Mouse (Mus musculus) myocyte (in vitro differentiated cells): ENCODE data around the gene 1700020N01Rik. TPM values are rescaled to one million over a fixed set of nuclear protein-coding genes. Genes with fewer than 3 reads are reported as not detected.

Experiments used
- H3K27me3 ChIP-seq: one replicate; pipeline ENCODE4 v1.6.1; 2011; ENCODE audit not compliant: control insufficient read depth, insufficient read depth, insufficient read length
- H3K36me3 ChIP-seq: one replicate; pipeline ENCODE4 v1.6.1; 2011; ENCODE audit not compliant: control insufficient read depth, insufficient read depth
- H3K4me2 ChIP-seq: one replicate; pipeline ENCODE4 v1.6.1; 2011; ENCODE audit warnings: low read depth, control low read depth
- H3K4me3 ChIP-seq: one replicate; pipeline ENCODE4 v1.5.1; 2011; ENCODE audit warnings: mild to moderate bottlenecking, control low read depth, moderate library complexity
- H3K79me2 ChIP-seq: one replicate; pipeline ENCODE4 v1.6.1; 2011; ENCODE audit not compliant: control insufficient read depth, insufficient read depth
- H3ac ChIP-seq: one replicate; pipeline ENCODE4 v1.6.1; 2011; ENCODE audit not compliant: control insufficient read depth, insufficient read length
- CEBPB ChIP-seq: IDR thresholded peaks from 2 replicates; pipeline ENCODE4 v1.6.1; 2011; ENCODE audit warnings: mild to moderate bottlenecking, moderate library complexity; ENCODE audit not compliant: poor library complexity, insufficient read depth, severe bottlenecking
- E2F4 ChIP-seq: IDR thresholded peaks from one replicate; pipeline ENCODE4 v1.6.1; 2011; ENCODE audit warnings: mild to moderate bottlenecking, control low read depth, moderate library complexity; ENCODE audit not compliant: insufficient read depth
- MAX ChIP-seq: IDR thresholded peaks from one replicate; pipeline ENCODE4 v1.6.1; 2011; ENCODE audit warnings: low read depth, mild to moderate bottlenecking, control low read depth
- MYOD1 ChIP-seq, 3 experiments: IDR thresholded peaks; one replicate each; pipeline ENCODE4 v1.6.1; 2011; ENCODE audit warnings: control low read depth in 2 of 3, low read depth in 2 of 3, mild to moderate bottlenecking in 2 of 3, moderate library complexity in 1 of 3; ENCODE audit not compliant: insufficient read length in 2 of 3, control insufficient read depth in 1 of 3
- MYOG ChIP-seq, 3 experiments: IDR thresholded peaks; one replicate each; pipeline ENCODE4 v1.6.1; 2011; ENCODE audit warnings: control low read depth in 2 of 3, low read depth in 2 of 3, mild to moderate bottlenecking in 2 of 3; ENCODE audit not compliant: insufficient read length in 2 of 3, control insufficient read depth in 1 of 3, insufficient read depth in 1 of 3
- POLR2A ChIP-seq: IDR thresholded peaks from one replicate; pipeline ENCODE4 v1.6.1; 2011; ENCODE audit warnings: low read depth, mild to moderate bottlenecking, control low read depth, moderate library complexity; ENCODE audit not compliant: insufficient read length
- POLR2AphosphoS2 ChIP-seq: IDR thresholded peaks from one replicate; pipeline ENCODE4 v1.6.1; 2011; ENCODE audit warnings: low read depth, control low read depth; ENCODE audit not compliant: insufficient read length
- REST ChIP-seq: IDR thresholded peaks from one replicate; pipeline ENCODE4 v1.6.1; 2011; ENCODE audit warnings: mild to moderate bottlenecking, control low read depth, moderate library complexity; ENCODE audit not compliant: insufficient read depth, insufficient read length
- SRF ChIP-seq: IDR thresholded peaks from one replicate; pipeline ENCODE4 v1.6.1; 2011; ENCODE audit warnings: low read depth; ENCODE audit not compliant: control insufficient read depth, insufficient read length
- TCF12 ChIP-seq: IDR thresholded peaks from one replicate; pipeline ENCODE4 v1.6.1; 2011; ENCODE audit warnings: mild to moderate bottlenecking, control low read depth; ENCODE audit not compliant: poor library complexity, insufficient read depth, severe bottlenecking
- TCF3 ChIP-seq: IDR thresholded peaks from one replicate; pipeline ENCODE4 v1.6.1; 2011; ENCODE audit warnings: low read depth, control low read depth; ENCODE audit not compliant: insufficient read length
- USF1 ChIP-seq: IDR thresholded peaks from one replicate; pipeline ENCODE4 v1.6.1; 2011; ENCODE audit warnings: low read depth, mild to moderate bottlenecking, control low read depth, moderate library complexity
- polyA plus RNA-seq: library from polyadenylated mRNA; unstranded; fragments of >200 nt; fragmentation: generic; extraction: Trizol; gene quantifications from one replicate; pipeline ENCODE4 v1.2.1, GENCODE M21; 2012; ENCODE audit warnings: missing spikeins

The 1700020N01Rik gene
- polyA plus RNA-seq, 1 experiment = not detected

DNA sequence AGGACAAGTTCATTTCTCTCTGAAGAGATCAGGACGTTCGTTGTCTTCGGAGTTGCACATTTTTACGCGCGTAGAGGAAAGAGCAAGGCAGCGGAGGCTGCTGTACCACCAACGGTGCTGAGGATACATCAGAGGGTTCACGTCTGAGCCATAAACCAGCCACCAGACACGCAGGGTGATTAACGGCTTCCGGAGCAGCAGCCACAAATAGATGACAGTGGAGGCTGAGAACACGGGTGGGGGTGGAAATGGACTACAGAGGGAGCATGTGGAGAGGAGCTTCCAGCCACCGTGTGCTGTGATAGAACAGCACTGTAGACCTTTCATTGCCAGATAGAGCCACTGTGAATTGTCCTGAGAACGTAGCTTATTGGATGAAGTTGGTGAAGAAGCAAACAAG is 33.2 kb upstream of the 1700020N01Rik start:
- no peak overlapping the region for H3K4me3 ChIP-seq
- no peaks in the 10 kb centered on the region for H3K79me2 ChIP-seq
- H3K36me3 ChIP-seq = no peaks in the 10 kb centered on the region
- H3K4me2 ChIP-seq = no peak overlapping the region
- H3K27me3 ChIP-seq = no peaks in the 10 kb centered on the region
- H3ac ChIP-seq = no peak overlapping the region
- TF ChIP-seq MAX (no peak), TCF12 (no peak), MYOD1 (IDR thresholded peaks at IDR 0.05; ENCODE audit: control insufficient read depth in 1 of 3, insufficient read length in 2 of 3, low read depth in 2 of 3) (no peak)

DNA sequence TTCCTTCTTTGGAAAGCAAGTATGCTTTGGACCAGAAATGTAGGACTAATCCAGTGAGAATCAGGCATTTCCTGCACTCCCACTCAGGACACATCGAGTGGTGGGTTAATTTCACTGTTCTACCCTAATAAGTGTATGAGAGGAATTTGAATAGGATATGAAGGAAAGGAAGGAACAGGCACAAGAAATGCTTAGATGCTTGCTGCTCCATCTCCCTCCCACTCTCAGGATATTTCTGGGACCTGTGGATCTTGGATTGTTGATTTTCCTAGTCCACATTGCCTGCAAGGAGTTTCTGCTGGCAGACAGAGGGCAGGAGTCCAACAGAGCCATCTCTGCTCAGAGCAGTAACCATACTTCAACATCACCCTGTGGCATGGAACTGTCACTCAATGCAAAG is 31.8 kb upstream of the 1700020N01Rik start:
- TF ChIP-seq TCF12 = no peak
- TF ChIP-seq MYOD1 (IDR thresholded peaks at IDR 0.05; ENCODE audit: control insufficient read depth in 1 of 3, insufficient read length in 2 of 3, low read depth in 2 of 3) = no peak
- H3ac ChIP-seq = no peak overlapping the region
- no peaks in the 10 kb centered on the region for H3K36me3 ChIP-seq
- H3K4me2 ChIP-seq = no peak overlapping the region
- no peaks in the 10 kb centered on the region for H3K27me3 ChIP-seq
- no peak overlapping the region for H3K4me3 ChIP-seq
- no peaks in the 10 kb centered on the region for H3K79me2 ChIP-seq

DNA sequence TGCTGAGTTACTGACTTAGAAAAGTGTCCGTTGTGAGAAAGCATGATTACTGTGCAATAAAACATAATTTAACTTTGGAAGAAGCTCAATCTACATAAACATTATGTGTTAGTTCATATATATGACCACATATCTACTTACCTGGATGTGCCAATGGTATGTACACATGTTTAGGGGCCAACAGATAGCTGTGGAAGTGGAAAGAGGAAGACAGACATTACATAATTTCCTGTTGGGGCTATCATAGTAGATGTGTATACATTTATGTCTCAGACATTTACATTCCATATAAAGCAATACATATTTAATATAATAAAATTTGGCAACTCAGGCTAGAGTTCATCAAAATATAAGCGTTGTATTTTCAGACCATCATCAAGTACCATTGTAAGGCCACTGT is 29.5 kb upstream of the 1700020N01Rik start:
- Histone ChIP-seq H3K79me2 (no peaks in the 10 kb centered on the region), H3K27me3 (no peaks in the 10 kb centered on the region), H3K4me2 (no peak overlapping the region), H3K36me3 (no peaks in the 10 kb centered on the region), H3ac (no peak overlapping the region), H3K4me3 (no peak overlapping the region)
- TF ChIP-seq MYOG (IDR thresholded peaks at IDR 0.05; ENCODE audit: control insufficient read depth in 1 of 3, insufficient read depth in 1 of 3, insufficient read length in 2 of 3, low read depth in 2 of 3) (no peak), MAX (no peak), E2F4 (no peak), MYOD1 (IDR thresholded peaks at IDR 0.05; ENCODE audit: control insufficient read depth in 1 of 3, insufficient read length in 2 of 3, low read depth in 2 of 3) (no peak), REST (no peak), POLR2AphosphoS2 (no peak), POLR2A (no peak), CEBPB (no peak), USF1 (no peak), TCF12 (no peak), TCF3 (no peak), SRF (no peak)

DNA sequence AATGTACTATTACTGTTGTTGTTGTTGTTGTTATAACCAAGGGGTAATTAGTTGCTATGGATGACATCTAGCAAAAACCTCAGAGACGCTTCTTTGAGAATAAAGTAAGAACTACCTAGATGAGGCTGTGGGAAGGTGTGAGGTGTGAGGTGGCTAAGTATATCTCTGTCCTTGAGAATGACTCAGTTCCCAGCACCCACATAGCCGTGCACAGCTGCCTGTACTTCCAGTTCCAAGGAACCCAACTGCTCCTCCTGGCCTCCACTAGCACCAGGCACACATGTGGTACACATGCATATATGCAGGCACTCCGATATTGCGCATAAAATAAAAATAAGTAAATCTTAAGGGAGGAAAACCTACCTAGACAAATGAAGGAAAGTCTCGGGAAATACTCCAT is 28.8 kb upstream of the 1700020N01Rik start:
- Histone ChIP-seq H3K79me2 (no peaks in the 10 kb centered on the region), H3K36me3 (no peaks in the 10 kb centered on the region), H3ac (no peak overlapping the region), H3K4me2 (no peak overlapping the region), H3K27me3 (no peaks in the 10 kb centered on the region), H3K4me3 (no peak overlapping the region)
- TF ChIP-seq TCF12 = no peak

DNA sequence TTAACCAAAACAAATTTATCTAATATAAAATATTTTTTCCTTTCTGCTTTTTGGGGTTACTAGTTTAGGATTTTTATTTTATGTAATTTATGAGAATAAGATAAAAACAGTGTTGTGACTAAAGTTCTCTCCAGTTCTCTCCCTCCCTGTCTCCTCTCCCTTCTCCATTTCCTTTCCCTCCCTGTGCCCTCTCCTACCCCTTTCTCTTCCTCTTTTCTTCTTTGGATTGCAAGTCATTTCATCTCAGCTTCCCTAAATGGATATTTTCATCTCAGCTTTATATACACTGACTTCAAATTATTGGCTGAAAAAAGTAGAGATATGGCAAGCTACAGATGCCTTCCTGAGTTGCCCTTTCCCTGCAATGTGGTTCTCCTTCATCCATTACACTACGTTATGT is 26.9 kb upstream of the 1700020N01Rik start:
- TF ChIP-seq E2F4 (no peak), TCF3 (no peak), MYOG (IDR thresholded peaks at IDR 0.05; ENCODE audit: control insufficient read depth in 1 of 3, insufficient read depth in 1 of 3, insufficient read length in 2 of 3, low read depth in 2 of 3) (no peak), REST (no peak), SRF (no peak), POLR2AphosphoS2 (no peak), MAX (no peak), CEBPB (no peak), USF1 (no peak), TCF12 (no peak), POLR2A (no peak)
- H3K36me3 ChIP-seq = no peaks in the 10 kb centered on the region
- no peak overlapping the region for H3ac ChIP-seq
- no peak overlapping the region for H3K4me2 ChIP-seq
- H3K4me3 ChIP-seq = no peak overlapping the region
- H3K27me3 ChIP-seq = no peaks in the 10 kb centered on the region
- H3K79me2 ChIP-seq = no peaks in the 10 kb centered on the region

DNA sequence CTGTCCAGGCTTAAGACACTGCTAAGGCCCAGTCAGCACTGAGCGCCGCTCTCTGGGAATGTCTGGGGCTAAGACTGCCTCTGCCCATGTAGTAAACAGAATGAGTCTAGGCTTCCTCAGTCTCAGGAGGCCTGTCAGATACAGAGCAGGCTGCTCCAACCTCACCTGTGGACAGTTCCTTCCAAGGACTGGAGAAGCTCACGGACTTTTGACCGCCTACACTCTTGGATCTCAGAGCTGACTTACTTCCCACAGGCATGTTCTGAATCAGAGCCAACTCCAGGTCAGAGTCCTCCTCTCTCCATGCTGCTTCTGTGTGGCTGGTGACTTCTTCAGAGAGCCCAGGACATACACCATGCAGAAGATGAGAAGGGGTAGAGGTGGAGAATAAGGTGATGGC is 21.3 kb upstream of the 1700020N01Rik start:
- H3K79me2 ChIP-seq = no peaks in the 10 kb centered on the region
- H3ac ChIP-seq = no peak overlapping the region
- TF ChIP-seq TCF12 (no peak), MYOG (IDR thresholded peaks at IDR 0.05; ENCODE audit: control insufficient read depth in 1 of 3, insufficient read depth in 1 of 3, insufficient read length in 2 of 3, low read depth in 2 of 3) (no peak), E2F4 (no peak), TCF3 (no peak)
- no peaks in the 10 kb centered on the region for H3K36me3 ChIP-seq
- no peaks in the 10 kb centered on the region for H3K27me3 ChIP-seq
- H3K4me3 ChIP-seq = no peak overlapping the region
- H3K4me2 ChIP-seq = no peak overlapping the region
